Mouse (Mus musculus) neutrophil, adult 5-6 weeks (primary cell): ENCODE measurements around the gene Gm20388. TPM values are rescaled to one million over a fixed set of nuclear protein-coding genes. Genes with fewer than 3 reads are reported as not detected.
"Not testable (repeated sequence)": the region's sequence is repeated elsewhere in the genome, so short reads cannot be mapped to it uniquely, and the experiment has no call there.

Experiments used
- ATAC-seq: fragments of 151-379, 151-347 bp; 2 replicates; pipeline ENCODE4 v1.8.0; 2017; ENCODE audit warnings: mild to moderate bottlenecking, moderate TSS enrichment; ENCODE audit not compliant: insufficient number of reproducible peaks, poor library complexity, low FRiP score, severe bottlenecking; ENCODE audit errors: extremely low read depth
- total RNA-seq: library from RNA; stranded (forward); fragments of 200-1000 nt; gene quantifications from 2 replicates; pipeline ENCODE4 v1.2.3, GENCODE M21; 2017

Gene Gm20388
- total RNA-seq, 1 experiment from 2014 or later: 10.8 TPM

- not testable (repeated sequence) for ATAC-seq
Observed at GRCm38 (mm10) chr8:123612652-123613051, 3702.0 kb downstream of the Gm20388 start.

- not testable (repeated sequence) for ATAC-seq
Observed at GRCm38 (mm10) chr8:123623523-123623922, 3712.9 kb downstream of the Gm20388 start.

GRCm38 (mm10) chr8:123624274-123624673 lies 3713.6 kb downstream of the Gm20388 start:
- no peak for ATAC-seq

- ATAC-seq: no peak
Observed at GRCm38 (mm10) chr8:123624702-123625101, 3714.1 kb downstream of the Gm20388 start.

GRCm38 (mm10) chr8:123625717-123626116 lies 3715.1 kb downstream of the Gm20388 start:
- ATAC-seq: no peak

- ATAC-seq: no peak
Observed at GRCm38 (mm10) chr8:123627410-123628147, 3716.9 kb downstream of the Gm20388 start.

- ATAC-seq: 0 out of 2 replicates have a peak, but pooled peaks have one; percentile 16
Observed at GRCm38 (mm10) chr8:123628253-123628967, 3717.8 kb downstream of the Gm20388 start.

GRCm38 (mm10) chr8:123628968-123629755 lies 3718.5 kb downstream of the Gm20388 start:
- peak; percentile 55; the same call in 1 of the 2 replicates for ATAC-seq

GRCm38 (mm10) chr8:123630058-123630457 lies 3719.4 kb downstream of the Gm20388 start:
- no peak for ATAC-seq

- ATAC-seq: no peak
Observed at GRCm38 (mm10) chr8:123630841-123631251, 3720.2 kb downstream of the Gm20388 start.

GRCm38 (mm10) chr8:123631746-123632145 lies 3721.1 kb downstream of the Gm20388 start:
- ATAC-seq: not testable (repeated sequence)

GRCm38 (mm10) chr8:123632257-123632656 lies 3721.6 kb downstream of the Gm20388 start:
- no peak for ATAC-seq

- ATAC-seq: no peak
Observed at GRCm38 (mm10) chr8:123633801-123634200, 3723.2 kb downstream of the Gm20388 start.

GRCm38 (mm10) chr8:123634395-123635131 lies 3723.9 kb downstream of the Gm20388 start:
- no peak for ATAC-seq

- no peak for ATAC-seq
Observed at GRCm38 (mm10) chr8:123635671-123636070, 3725.0 kb downstream of the Gm20388 start.

- ATAC-seq: no peak
Observed at GRCm38 (mm10) chr8:123643330-123644051, 3732.8 kb downstream of the Gm20388 start.

- ATAC-seq: no peak
Observed at GRCm38 (mm10) chr8:123645229-123645628, 3734.6 kb downstream of the Gm20388 start.
